Mouse (Mus musculus) limb, embryonic 13.5 days (tissue): Measurements from ENCODE around the gene Akr1cl. TPM values are rescaled to one million over a fixed set of nuclear protein-coding genes. Genes with fewer than 3 reads are reported as not detected.
A peak's percentile ranks its signal among the peaks of the same experiment; 100 is the strongest.
"Not testable (repeated sequence)": the region's sequence is repeated elsewhere in the genome, so short reads cannot be mapped to it uniquely, and the experiment has no call there.

Experiments used
- ATAC-seq: fragments of 200-750 bp; cut with Nextera tagmentation; 2 replicates; pipeline ENCODE4 v1.8.0; 2017; ENCODE audit warnings: low read depth, moderate number of reproducible peaks, moderate TSS enrichment; ENCODE audit not compliant: low FRiP score
- H3K27ac ChIP-seq: fragments of 300-500 bp; sonication (generic); 2 replicates; pipeline ENCODE4 v1.5.1; 2015; ENCODE audit warnings: inconsistent platforms, mild to moderate bottlenecking, moderate library complexity
- H3K27me3 ChIP-seq: fragments of 300-500 bp; sonication (generic); 2 replicates; pipeline ENCODE4 v1.6.1; 2015; ENCODE audit warnings: mild to moderate bottlenecking, inconsistent platforms
- H3K36me3 ChIP-seq: fragments of 300-500 bp; sonication (generic); 2 replicates; pipeline ENCODE4 v1.6.1; 2015; ENCODE audit warnings: inconsistent platforms, mild to moderate bottlenecking, moderate library complexity
- H3K4me1 ChIP-seq: fragments of 300-500 bp; sonication (generic); 2 replicates; pipeline ENCODE4 v1.6.1; 2015; ENCODE audit warnings: inconsistent platforms
- H3K4me2 ChIP-seq: fragments of 300-500 bp; sonication (generic); replicated peaks from 2 replicates; pipeline ENCODE4 v1.6.1; 2015; ENCODE audit warnings: inconsistent platforms, mild to moderate bottlenecking, moderate library complexity
- H3K4me3 ChIP-seq: fragments of 300-500 bp; sonication (generic); 2 replicates; pipeline ENCODE4 v1.5.1; 2015; ENCODE audit warnings: moderate library complexity, mild to moderate bottlenecking, inconsistent platforms
- H3K9ac ChIP-seq: fragments of 300-500 bp; sonication (generic); 2 replicates; pipeline ENCODE4 v1.6.1; 2015; ENCODE audit warnings: mild to moderate bottlenecking, inconsistent platforms
- H3K9me3 ChIP-seq: fragments of 300-500 bp; sonication (generic); 2 replicates; pipeline ENCODE4 v1.6.1; 2016; ENCODE audit warnings: inconsistent platforms
- WGBS: fragments of 180-500 bp; shearing (Covaris S2); methylation state at CpG from one replicate; pipeline ENCODE4 v1.1.7; 2015; 5-methylcytosine and 5-hydroxymethylcytosine counted together
- polyA plus RNA-seq: library from polyadenylated mRNA; unstranded; fragments of >200 nt; fragmentation: Nextera tagmentation; extraction: Ambion mirVana; gene quantifications from 2 replicates; pipeline ENCODE4 v1.2.1, GENCODE M21; 2015

Gene Akr1cl
- 0.27 and 0.36 TPM in 2 replicates for polyA plus RNA-seq

GRCm38 (mm10) chr1:65032641-65033040, at the start of gene Akr1cl:
Gene Akr1cl, minus strand, starts transcription at chr1:65032759.
- ATAC-seq: no peak
- Histone ChIP-seq H3K4me2 (no peak within 1 kb of the TSS), H3K4me1 (0 out of 2 replicates have a peak, but pooled peaks cover 11% of the 10 kb centered on the region), H3K27ac (no peak within 1 kb of the TSS), H3K36me3 (no peaks in the 10 kb centered on the region), H3K9ac (no peak within 1 kb of the TSS), H3K27me3 (no peaks in the 10 kb centered on the region), H3K9me3 (no peaks in the 10 kb centered on the region), H3K4me3 (no peak within 1 kb of the TSS)

GRCm38 (mm10) chr1:65082188-65082587, 49.6 kb upstream of the Akr1cl start, which contains the start of gene Crygb:
Gene Crygb, minus strand, starts transcription at chr1:65082288.
- H3K36me3 ChIP-seq: no peaks in the 10 kb centered on the region
- H3K4me2 ChIP-seq: no peak within 1 kb of the TSS
- no peak within 1 kb of the TSS for H3K9ac ChIP-seq
- no peak within 1 kb of the TSS for H3K27ac ChIP-seq
- H3K27me3 ChIP-seq: no peaks in the 10 kb centered on the region
- no peak for ATAC-seq
- H3K9me3 ChIP-seq: no peaks in the 10 kb centered on the region
- 37% methylated on average over 7 of the region's 7 CpGs for WGBS
- H3K4me3 ChIP-seq: no peak within 1 kb of the TSS
- H3K4me1 ChIP-seq: peaks cover 4% of the 10 kb centered on the region

- WGBS: 16% methylated on average over 5 of the region's 5 CpGs
- Histone ChIP-seq H3K4me3 (no peak overlapping the region), H3K36me3 (no peaks in the 10 kb centered on the region), H3K27ac (no peak overlapping the region), H3K4me2 (no peak overlapping the region), H3K4me1 (no peaks in the 10 kb centered on the region), H3K27me3 (no peaks in the 10 kb centered on the region), H3K9ac (no peak overlapping the region), H3K9me3 (no peaks in the 10 kb centered on the region)
- no peak for ATAC-seq
Measured at GRCm38 (mm10) chr1:65075607-65076006, 43.0 kb upstream of the Akr1cl start.

- WGBS: 81% methylated on average over 6 of the region's 6 CpGs
- H3K36me3 ChIP-seq: no peaks in the 10 kb centered on the region
- H3K4me3 ChIP-seq: no peak within 1 kb of the TSS
- H3K9me3 ChIP-seq: no peaks in the 10 kb centered on the region
- H3K4me1 ChIP-seq: no peaks in the 10 kb centered on the region
- no peaks in the 10 kb centered on the region for H3K27me3 ChIP-seq
- H3K9ac ChIP-seq: no peak within 1 kb of the TSS
- no peak for ATAC-seq
- H3K27ac ChIP-seq: no peak within 1 kb of the TSS
- H3K4me2 ChIP-seq: no peak within 1 kb of the TSS
Measured at GRCm38 (mm10) chr1:65073589-65073988, 41.0 kb upstream of the Akr1cl start, which contains the start of gene Crygc. Gene Crygc, minus strand, starts transcription at chr1:65073689.

- no peaks in the 10 kb centered on the region for H3K4me1 ChIP-seq
- ATAC-seq: no peak
- no peak overlapping the region for H3K27ac ChIP-seq
- H3K36me3 ChIP-seq: no peaks in the 10 kb centered on the region
- H3K4me2 ChIP-seq: no peak overlapping the region
- H3K9me3 ChIP-seq: no peaks in the 10 kb centered on the region
- H3K9ac ChIP-seq: no peak overlapping the region
- H3K4me3 ChIP-seq: no peak overlapping the region
- H3K27me3 ChIP-seq: no peaks in the 10 kb centered on the region
Measured at GRCm38 (mm10) chr1:65067842-65068241, 35.3 kb upstream of the Akr1cl start.

- H3K4me3 ChIP-seq: no peak overlapping the region
- no peak overlapping the region for H3K27ac ChIP-seq
- no peaks in the 10 kb centered on the region for H3K36me3 ChIP-seq
Measured at GRCm38 (mm10) chr1:65064201-65064600, 31.6 kb upstream of the Akr1cl start.

GRCm38 (mm10) chr1:65063352-65063751, 30.8 kb upstream of the Akr1cl start, which contains the start of gene Crygd:
Gene Crygd, minus strand, starts transcription at chr1:65063452.
- H3K4me3 ChIP-seq: no peak within 1 kb of the TSS
- no peak within 1 kb of the TSS for H3K9ac ChIP-seq
- ATAC-seq: no peak
- WGBS: 92% methylated on average over 8 of the region's 8 CpGs
- H3K27ac ChIP-seq: no peak within 1 kb of the TSS
- no peaks in the 10 kb centered on the region for H3K4me1 ChIP-seq
- no peaks in the 10 kb centered on the region for H3K36me3 ChIP-seq
- no peaks in the 10 kb centered on the region for H3K27me3 ChIP-seq
- H3K9me3 ChIP-seq: no peaks in the 10 kb centered on the region
- no peak within 1 kb of the TSS for H3K4me2 ChIP-seq

More at GRCm38 (mm10) chr1:65064201-65064600, 31.6 kb upstream of the Akr1cl start:
- Histone ChIP-seq H3K4me1 (no peaks in the 10 kb centered on the region), H3K9me3 (no peaks in the 10 kb centered on the region), H3K4me2 (no peak overlapping the region), H3K27me3 (no peaks in the 10 kb centered on the region), H3K9ac (no peak overlapping the region)
- WGBS: 89% methylated on average over 15 of the region's 15 CpGs
- ATAC-seq: no peak

- no peaks in the 10 kb centered on the region for H3K36me3 ChIP-seq
- H3K4me2 ChIP-seq: no peak overlapping the region
- no peak overlapping the region for H3K4me3 ChIP-seq
- H3K27ac ChIP-seq: no peak overlapping the region
- peaks cover 7% of the 10 kb centered on the region; the same call in 1 of the 2 replicates for H3K4me1 ChIP-seq
- H3K9me3 ChIP-seq: no peaks in the 10 kb centered on the region; the same call in 1 of the 2 replicates
- no peak for ATAC-seq
- no peak overlapping the region for H3K9ac ChIP-seq
- no peaks in the 10 kb centered on the region for H3K27me3 ChIP-seq
- whole genome bisulfite sequencing: 34% methylated on average over 2 of the region's 2 CpGs
Measured at GRCm38 (mm10) chr1:65052140-65052539, 19.6 kb upstream of the Akr1cl start.

GRCm38 (mm10) chr1:65051696-65052095, 19.1 kb upstream of the Akr1cl start:
- H3K4me1 ChIP-seq: peaks cover 7% of the 10 kb centered on the region; the same call in 1 of the 2 replicates
- no peak for ATAC-seq
- no peaks in the 10 kb centered on the region for H3K36me3 ChIP-seq
- no peak overlapping the region for H3K4me3 ChIP-seq
- 58% methylated on average over 7 of the region's 7 CpGs for WGBS
- no peak overlapping the region for H3K4me2 ChIP-seq
- H3K9ac ChIP-seq: no peak overlapping the region
- no peaks in the 10 kb centered on the region; the same call in 1 of the 2 replicates for H3K9me3 ChIP-seq
- no peak overlapping the region for H3K27ac ChIP-seq
- H3K27me3 ChIP-seq: no peaks in the 10 kb centered on the region

GRCm38 (mm10) chr1:65050952-65051351, 18.4 kb upstream of the Akr1cl start, which contains the start of gene Cryge:
Gene Cryge, minus strand, starts transcription at chr1:65051149.
- not testable (repeated sequence) for ATAC-seq, H3K9ac ChIP-seq, H3K4me3 ChIP-seq, H3K36me3 ChIP-seq, H3K9me3 ChIP-seq, H3K4me1 ChIP-seq, H3K27ac ChIP-seq, H3K27me3 ChIP-seq, H3K4me2 ChIP-seq
- 85% methylated on average over 10 of the region's 12 CpGs for WGBS

GRCm38 (mm10) chr1:65048781-65049180, 16.2 kb upstream of the Akr1cl start:
- no peak overlapping the region for H3K4me2 ChIP-seq
- H3K4me1 ChIP-seq: peaks cover 7% of the 10 kb centered on the region; the same call in 1 of the 2 replicates
- H3K9me3 ChIP-seq: no peaks in the 10 kb centered on the region; the same call in 1 of the 2 replicates
- WGBS: 50% methylated on average over 12 of the region's 12 CpGs
- H3K27me3 ChIP-seq: no peaks in the 10 kb centered on the region
- H3K9ac ChIP-seq: no peak overlapping the region
- no peak overlapping the region for H3K4me3 ChIP-seq
- no peak overlapping the region for H3K27ac ChIP-seq
- ATAC-seq: no peak
- H3K36me3 ChIP-seq: no peaks in the 10 kb centered on the region

GRCm38 (mm10) chr1:65046401-65047109, 14.0 kb upstream of the Akr1cl start:
- no peak overlapping the region for H3K4me3 ChIP-seq
- ATAC-seq: no peak
- H3K36me3 ChIP-seq: no peaks in the 10 kb centered on the region
- peak overlapping the region; percentile 37 for H3K4me2 ChIP-seq
- no peaks in the 10 kb centered on the region for H3K9me3 ChIP-seq
- no peak overlapping the region for H3K9ac ChIP-seq
- WGBS: 37% methylated on average over 8 of the region's 8 CpGs
- no peak overlapping the region for H3K27ac ChIP-seq
- peaks cover 2% of the 10 kb centered on the region; the same call in 1 of the 2 replicates for H3K4me1 ChIP-seq
- no peaks in the 10 kb centered on the region for H3K27me3 ChIP-seq
